Mouse (Mus musculus): Measurements from ENCODE around the gene Ppp4r1. TPM values are rescaled to one million over a fixed set of nuclear protein-coding genes. Genes with fewer than 3 reads are reported as not detected.

Gene Ppp4r1
- polyA plus RNA-seq, 1 experiment from 2014 or later = 37.2 TPM

- H3K36me3 ChIP-seq = peaks cover 48% of the 10 kb centered on the region
- H3K9ac ChIP-seq = no peak overlapping the region
- WGBS = 90% methylated on average over 12 of the region's 12 CpGs
- no peak overlapping the region for H3K4me3 ChIP-seq (replicated peaks)
- H3K9me3 ChIP-seq (replicated peaks) = no peaks in the 10 kb centered on the region
- H3K4me2 ChIP-seq (replicated peaks) = no peak overlapping the region
- H3K27ac ChIP-seq (replicated peaks) = no peak overlapping the region
- ATAC-seq (ENCODE audit: insufficient number of reproducible peaks, low FRiP score, low TSS enrichment, low read depth) = no peak
- no peaks in the 10 kb centered on the region for H3K4me1 ChIP-seq
- H3K27me3 ChIP-seq = no peaks in the 10 kb centered on the region
Observed at GRCm38 (mm10) chr17:65863830-65864229, 81.5 kb downstream of the Ppp4r1 start.

GRCm38 (mm10) chr17:65864742-65865141 lies 82.4 kb downstream of the Ppp4r1 start:
- Histone ChIP-seq H3K9ac (no peak overlapping the region), H3K27ac (replicated peaks) (no peak overlapping the region), H3K4me3 (replicated peaks) (no peak overlapping the region), H3K9me3 (replicated peaks) (no peaks in the 10 kb centered on the region), H3K36me3 (peaks cover 39% of the 10 kb centered on the region), H3K4me2 (replicated peaks) (no peak overlapping the region), H3K27me3 (no peaks in the 10 kb centered on the region), H3K4me1 (no peaks in the 10 kb centered on the region)
- no peak for ATAC-seq (ENCODE audit: insufficient number of reproducible peaks, low FRiP score, low TSS enrichment, low read depth)
- 24% methylated on average over 4 of the region's 4 CpGs for WGBS

DNA sequence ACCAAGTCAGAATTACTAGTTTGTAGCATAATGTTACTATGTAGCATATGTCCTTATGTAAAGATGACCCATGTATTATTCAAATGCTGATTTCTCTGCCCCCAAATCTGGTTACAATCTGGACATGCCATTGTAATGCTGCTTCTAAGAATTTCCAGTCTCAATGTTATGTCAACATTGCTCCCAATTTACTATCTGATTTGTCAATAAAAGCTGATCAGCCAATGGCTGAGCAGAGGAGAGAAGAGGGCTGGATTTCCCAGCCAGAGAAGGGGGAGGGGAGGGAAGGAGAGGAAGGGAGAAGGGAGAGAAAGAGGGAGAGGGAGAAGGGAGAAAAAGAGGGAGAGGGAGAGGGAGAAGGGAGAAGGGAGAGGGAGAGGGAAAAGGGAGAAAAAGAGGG lies 82.9 kb downstream of the Ppp4r1 start:
- H3K4me3 ChIP-seq (replicated peaks) = no peak overlapping the region
- no peaks in the 10 kb centered on the region for H3K4me1 ChIP-seq
- ATAC-seq (ENCODE audit: insufficient number of reproducible peaks, low FRiP score, low TSS enrichment, low read depth) = no peak
- no peaks in the 10 kb centered on the region for H3K27me3 ChIP-seq
- no peak overlapping the region for H3K9ac ChIP-seq
- no peak overlapping the region for H3K27ac ChIP-seq (replicated peaks)
- H3K9me3 ChIP-seq (replicated peaks) = no peaks in the 10 kb centered on the region
- H3K36me3 ChIP-seq = peaks cover 39% of the 10 kb centered on the region
- no peak overlapping the region for H3K4me2 ChIP-seq (replicated peaks)

DNA sequence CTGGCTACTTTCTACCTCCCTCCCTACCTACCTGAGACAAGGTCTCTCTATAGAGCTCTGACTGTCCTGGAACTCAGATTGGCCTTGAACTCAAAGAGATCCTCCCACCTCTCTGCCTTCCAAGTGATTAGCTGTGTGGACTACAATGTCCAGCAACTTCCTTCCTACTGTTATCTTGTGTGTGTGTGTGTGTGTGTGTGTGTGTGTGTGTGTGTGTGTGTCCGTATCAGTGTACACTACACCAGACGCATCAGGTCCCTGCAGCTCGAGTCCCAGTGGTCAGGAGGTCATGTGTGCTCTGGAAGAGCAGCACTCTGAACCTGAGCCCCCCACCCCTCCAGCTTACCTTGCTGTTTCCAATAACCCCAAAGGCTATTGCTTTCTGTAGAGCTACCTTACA lies 83.8 kb downstream of the Ppp4r1 start:
- Histone ChIP-seq H3K27me3 (no peaks in the 10 kb centered on the region), H3K4me1 (no peaks in the 10 kb centered on the region), H3K36me3 (peaks cover 35% of the 10 kb centered on the region), H3K9me3 (replicated peaks) (no peaks in the 10 kb centered on the region), H3K4me2 (replicated peaks) (no peak overlapping the region), H3K27ac (replicated peaks) (no peak overlapping the region), H3K4me3 (replicated peaks) (no peak overlapping the region), H3K9ac (no peak overlapping the region)
- ATAC-seq (ENCODE audit: insufficient number of reproducible peaks, low FRiP score, low TSS enrichment, low read depth) = no peak
- WGBS = 72% methylated on average over 3 of the region's 3 CpGs

- H3K4me1 ChIP-seq = peaks cover 16% of the 10 kb centered on the region
- no peak overlapping the region for H3K27ac ChIP-seq (replicated peaks)
- WGBS = 86% methylated on average over 5 of the region's 5 CpGs
- H3K36me3 ChIP-seq = peaks cover 23% of the 10 kb centered on the region
- H3K9ac ChIP-seq = no peak overlapping the region
- H3K4me3 ChIP-seq (replicated peaks) = no peak overlapping the region
- no peaks in the 10 kb centered on the region for H3K9me3 ChIP-seq (replicated peaks)
- H3K4me2 ChIP-seq (replicated peaks) = no peak overlapping the region
- no peaks in the 10 kb centered on the region for H3K27me3 ChIP-seq
- ATAC-seq (ENCODE audit: insufficient number of reproducible peaks, low FRiP score, low TSS enrichment, low read depth) = no peak
Observed at GRCm38 (mm10) chr17:65867996-65868395, 85.6 kb downstream of the Ppp4r1 start.

- H3K27ac ChIP-seq (replicated peaks) = no peak overlapping the region
- no peak overlapping the region for H3K4me2 ChIP-seq (replicated peaks)
- peaks cover 13% of the 10 kb centered on the region; the same call in 1 of the 2 replicates for H3K36me3 ChIP-seq
- no peaks in the 10 kb centered on the region for H3K27me3 ChIP-seq
- no peak overlapping the region for H3K9ac ChIP-seq
- no peaks in the 10 kb centered on the region for H3K9me3 ChIP-seq (replicated peaks)
- no peak for ATAC-seq (ENCODE audit: insufficient number of reproducible peaks, low FRiP score, low TSS enrichment, low read depth)
- WGBS = 82% methylated on average over 10 of the region's 10 CpGs
- no peak overlapping the region for H3K4me3 ChIP-seq (replicated peaks)
- H3K4me1 ChIP-seq = peaks cover 26% of the 10 kb centered on the region
Observed at GRCm38 (mm10) chr17:65869720-65870119, 87.3 kb downstream of the Ppp4r1 start.

DNA sequence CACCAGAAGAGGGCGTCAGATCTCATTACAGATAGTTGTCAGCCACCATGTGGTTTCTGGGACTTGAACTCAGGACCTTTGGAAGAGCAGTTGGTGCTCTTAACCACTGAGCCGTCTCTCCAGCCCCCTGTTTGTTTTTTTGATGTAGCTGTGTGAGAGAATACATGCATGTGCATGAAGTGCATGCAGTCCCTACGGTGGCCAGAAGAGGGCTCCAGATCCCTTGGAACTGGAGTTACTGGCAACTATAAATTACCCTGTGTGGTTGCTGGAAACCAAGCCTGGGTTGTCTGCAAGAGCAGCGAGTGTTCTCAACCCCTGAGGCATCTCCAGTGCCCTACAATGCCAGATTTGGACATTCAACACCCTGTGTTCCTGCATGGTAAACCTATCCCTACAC lies 87.8 kb downstream of the Ppp4r1 start:
- Histone ChIP-seq H3K36me3 (peaks cover 13% of the 10 kb centered on the region; the same call in 1 of the 2 replicates), H3K9me3 (replicated peaks) (no peaks in the 10 kb centered on the region), H3K4me3 (replicated peaks) (no peak overlapping the region), H3K4me2 (replicated peaks) (no peak overlapping the region), H3K9ac (no peak overlapping the region), H3K27me3 (no peaks in the 10 kb centered on the region), H3K27ac (replicated peaks) (no peak overlapping the region), H3K4me1 (peaks cover 26% of the 10 kb centered on the region)
- ATAC-seq (ENCODE audit: insufficient number of reproducible peaks, low FRiP score, low TSS enrichment, low read depth) = no peak
- 39% methylated on average over 4 of the region's 4 CpGs for WGBS

DNA sequence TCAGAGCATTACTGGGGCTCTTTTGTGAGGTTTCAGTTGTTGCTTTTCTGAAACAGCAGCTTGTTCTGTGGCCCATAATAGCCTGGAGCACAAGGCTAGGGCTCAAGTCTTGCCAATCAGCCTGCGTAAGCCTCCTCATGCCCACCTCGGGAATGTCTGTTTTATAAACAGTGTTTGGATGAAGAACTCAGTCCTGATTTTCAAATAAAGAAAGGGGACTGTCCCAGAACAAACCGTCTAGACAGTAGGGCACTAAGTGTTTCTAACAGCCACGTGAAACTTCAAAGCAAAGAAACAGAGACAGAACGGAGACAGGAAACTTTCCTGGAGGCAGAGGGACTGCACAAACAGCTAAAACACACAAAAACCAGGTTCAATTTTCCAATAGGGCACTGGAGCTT lies 89.3 kb downstream of the Ppp4r1 start:
- no peaks in the 10 kb centered on the region for H3K27me3 ChIP-seq
- no peaks in the 10 kb centered on the region for H3K9me3 ChIP-seq (replicated peaks)
- H3K4me1 ChIP-seq = peaks cover 26% of the 10 kb centered on the region
- no peak overlapping the region for H3K4me3 ChIP-seq (replicated peaks)
- 14% methylated on average over 5 of the region's 5 CpGs for WGBS
- H3K36me3 ChIP-seq = peaks cover 9% of the 10 kb centered on the region; the same call in 1 of the 2 replicates
- H3K4me2 ChIP-seq (replicated peaks) = no peak overlapping the region
- no peak overlapping the region for H3K9ac ChIP-seq
- ATAC-seq (ENCODE audit: insufficient number of reproducible peaks, low FRiP score, low TSS enrichment, low read depth) = no peak
- peak overlapping the region; percentile 71 for H3K27ac ChIP-seq (replicated peaks)

DNA sequence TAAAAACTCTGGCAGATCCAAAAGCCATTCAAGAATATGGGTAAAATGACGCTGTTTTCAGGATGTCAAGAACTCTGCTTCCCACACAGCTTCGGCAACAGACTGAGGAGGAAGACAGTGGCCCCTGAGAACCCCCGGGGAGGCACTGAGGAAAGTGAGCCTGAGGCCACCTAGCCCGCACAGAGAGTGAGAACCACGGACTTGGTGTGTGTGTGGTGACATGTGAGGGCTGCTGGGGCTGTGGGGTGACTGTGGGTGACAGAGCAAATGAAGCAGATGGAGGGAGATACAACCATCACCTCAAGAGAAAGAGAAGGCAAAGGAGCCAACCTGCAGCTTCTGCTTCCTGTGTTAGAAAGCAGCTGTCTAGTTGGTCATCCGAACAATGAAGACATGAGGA lies 89.7 kb downstream of the Ppp4r1 start:
- Histone ChIP-seq H3K4me1 (peaks cover 27% of the 10 kb centered on the region), H3K4me3 (replicated peaks) (no peak overlapping the region), H3K27ac (replicated peaks) (peak overlapping the region; percentile 71), H3K27me3 (no peaks in the 10 kb centered on the region), H3K9me3 (replicated peaks) (no peaks in the 10 kb centered on the region), H3K4me2 (replicated peaks) (no peak overlapping the region), H3K36me3 (peaks cover 6% of the 10 kb centered on the region; the same call in 1 of the 2 replicates), H3K9ac (no peak overlapping the region)
- 26% methylated on average over 6 of the region's 6 CpGs for WGBS
- ATAC-seq (ENCODE audit: insufficient number of reproducible peaks, low FRiP score, low TSS enrichment, low read depth) = no peak

DNA sequence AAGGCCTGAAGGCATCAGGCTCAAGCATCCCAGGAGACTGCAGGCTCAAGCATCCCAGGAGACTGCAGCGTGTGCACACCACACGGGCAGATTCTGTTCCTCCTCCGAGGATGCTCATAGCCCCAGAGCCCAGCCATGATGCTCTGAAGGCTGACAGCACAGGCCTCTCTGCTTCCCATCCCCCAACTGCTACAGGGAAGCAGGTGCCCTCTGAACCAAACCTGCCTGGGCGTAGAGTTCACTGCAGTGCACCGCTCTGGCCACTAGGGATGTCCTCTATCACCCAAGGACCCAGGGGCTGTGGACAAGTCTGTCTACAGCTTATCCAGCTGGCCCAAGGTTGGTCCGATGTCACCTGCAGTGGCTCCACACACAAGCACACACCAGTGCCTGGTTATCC lies 90.3 kb downstream of the Ppp4r1 start:
- peaks cover 31% of the 10 kb centered on the region for H3K4me1 ChIP-seq
- H3K9me3 ChIP-seq (replicated peaks) = no peaks in the 10 kb centered on the region
- H3K9ac ChIP-seq = no peak overlapping the region
- no peaks in the 10 kb centered on the region for H3K27me3 ChIP-seq
- H3K27ac ChIP-seq (replicated peaks) = no peak overlapping the region; the same call in 1 of the 2 replicates
- WGBS = 32% methylated on average over 6 of the region's 6 CpGs
- H3K4me2 ChIP-seq (replicated peaks) = no peak overlapping the region
- ATAC-seq (ENCODE audit: insufficient number of reproducible peaks, low FRiP score, low TSS enrichment, low read depth) = peak; percentile 49; the same call in 1 of the 2 replicates
- H3K36me3 ChIP-seq = 0 out of 2 replicates have a peak, but pooled peaks cover under 1% of the 10 kb centered on the region
- H3K4me3 ChIP-seq (replicated peaks) = no peak overlapping the region

- WGBS = 73% methylated on average over 4 of the region's 4 CpGs
- H3K9me3 ChIP-seq (replicated peaks) = no peaks in the 10 kb centered on the region
- H3K9ac ChIP-seq = no peak overlapping the region
- no peak for ATAC-seq (ENCODE audit: insufficient number of reproducible peaks, low FRiP score, low TSS enrichment, low read depth)
- H3K4me1 ChIP-seq = peaks cover 31% of the 10 kb centered on the region
- H3K27ac ChIP-seq (replicated peaks) = no peak overlapping the region
- no peak overlapping the region for H3K4me3 ChIP-seq (replicated peaks)
- H3K27me3 ChIP-seq = no peaks in the 10 kb centered on the region
- no peak overlapping the region for H3K4me2 ChIP-seq (replicated peaks)
- no peaks in the 10 kb centered on the region for H3K36me3 ChIP-seq
Observed at GRCm38 (mm10) chr17:65873156-65873555, 90.8 kb downstream of the Ppp4r1 start.

GRCm38 (mm10) chr17:65873834-65874233 lies 91.5 kb downstream of the Ppp4r1 start:
- no peak overlapping the region for H3K27ac ChIP-seq (replicated peaks)
- no peak overlapping the region for H3K9ac ChIP-seq
- H3K4me2 ChIP-seq (replicated peaks) = no peak overlapping the region
- H3K4me1 ChIP-seq = peaks cover 31% of the 10 kb centered on the region
- H3K9me3 ChIP-seq (replicated peaks) = no peaks in the 10 kb centered on the region
- H3K36me3 ChIP-seq = no peaks in the 10 kb centered on the region
- H3K27me3 ChIP-seq = no peaks in the 10 kb centered on the region
- WGBS = 92% methylated on average over 11 of the region's 11 CpGs
- H3K4me3 ChIP-seq (replicated peaks) = no peak overlapping the region
- ATAC-seq (ENCODE audit: insufficient number of reproducible peaks, low FRiP score, low TSS enrichment, low read depth) = no peak

Data from embryonic facial prominence, embryonic 15.5 days (tissue).